Mouse (Mus musculus) intestine, postnatal 0 days (tissue): ENCODE results near the gene Nr2e1. TPM values are rescaled to one million over a fixed set of nuclear protein-coding genes. Genes with fewer than 3 reads are reported as not detected.
A peak's percentile ranks its signal among the peaks of the same experiment; 100 is the strongest.

Source experiments
- ATAC-seq: fragments of 200-750 bp; cut with Nextera tagmentation; 2 replicates; pipeline ENCODE4 v1.8.0; 2017; ENCODE audit warnings: mild to moderate bottlenecking, moderate TSS enrichment, moderate library complexity
- H3K27ac ChIP-seq: fragments of 300-500 bp; sonication (generic); 2 replicates; pipeline ENCODE4 v1.5.1; 2014; ENCODE audit warnings: mild to moderate bottlenecking, low read depth, low read length, moderate library complexity
- H3K27me3 ChIP-seq: fragments of 300-500 bp; sonication (generic); replicated peaks from 2 replicates; pipeline ENCODE4 v1.6.1; 2014; ENCODE audit warnings: low read length, mixed read lengths; ENCODE audit not compliant: control insufficient read depth, insufficient read depth
- H3K36me3 ChIP-seq: fragments of 300-500 bp; sonication (generic); 2 replicates; pipeline ENCODE4 v1.6.1; 2014; ENCODE audit warnings: mild to moderate bottlenecking, moderate library complexity; ENCODE audit not compliant: control insufficient read depth, insufficient read depth
- H3K4me1 ChIP-seq: fragments of 300-500 bp; sonication (generic); replicated peaks from 2 replicates; pipeline ENCODE4 v1.6.1; 2014; ENCODE audit warnings: antibody characterized with exemption, low read length, mixed read lengths; ENCODE audit not compliant: control insufficient read depth, insufficient read depth
- H3K4me2 ChIP-seq: fragments of 300-500 bp; sonication (generic); replicated peaks from 2 replicates; pipeline ENCODE4 v1.6.1; 2014; ENCODE audit warnings: low read depth, mild to moderate bottlenecking, moderate library complexity
- H3K4me3 ChIP-seq: fragments of 300-500 bp; sonication (generic); 2 replicates; pipeline ENCODE4 v1.5.1; 2014; ENCODE audit warnings: low read depth, low read length
- H3K9ac ChIP-seq: fragments of 300-500 bp; sonication (generic); 2 replicates; pipeline ENCODE4 v1.6.1; 2014; ENCODE audit warnings: mild to moderate bottlenecking, low read depth, low read length
- H3K9me3 ChIP-seq: fragments of 300-500 bp; sonication (generic); 2 replicates; pipeline ENCODE4 v1.6.1; 2016; ENCODE audit warnings: mixed run types; ENCODE audit not compliant: control insufficient read depth
- CTCF ChIP-seq: sonication (generic); IDR thresholded peaks from 2 replicates; pipeline ENCODE4 v1.5.1; 2016; ENCODE audit warnings: low read depth, mild to moderate bottlenecking, control low read depth, antibody characterized with exemption, moderate library complexity
- WGBS: fragments of 180-500 bp; shearing (Covaris S2); extraction: QIAGEN DNeasy Blood & Tissue Kit; methylation state at CpG from one replicate; pipeline ENCODE4 v1.1.7; 2014; 5-methylcytosine and 5-hydroxymethylcytosine counted together
- polyA plus RNA-seq: library from polyadenylated mRNA; unstranded; fragments of >200 nt; fragmentation: Nextera tagmentation; extraction: Ambion mirVana; gene quantifications from 2 replicates; pipeline ENCODE4 v1.2.1, GENCODE M21; 2015

The Nr2e1 gene
- polyA plus RNA-seq, 1 experiment from 2014 or later: not detected

GRCm38 (mm10) chr10:42601556-42601955 lies 18.1 kb upstream of the Nr2e1 start:
- no peak overlapping the region for H3K9ac ChIP-seq
- peaks cover 8% of the 10 kb centered on the region; the same call in 1 of the 2 replicates for H3K9me3 ChIP-seq
- no peak for ATAC-seq
- H3K4me1 ChIP-seq: no peaks in the 10 kb centered on the region
- WGBS: 22% methylated on average over 10 of the region's 10 CpGs
- TF ChIP-seq CTCF: peak; percentile 65
- no peak overlapping the region for H3K4me2 ChIP-seq
- H3K27me3 ChIP-seq: peaks cover 11% of the 10 kb centered on the region; the same call in 1 of the 2 replicates
- no peak overlapping the region for H3K4me3 ChIP-seq
- no peaks in the 10 kb centered on the region for H3K36me3 ChIP-seq
- no peak overlapping the region for H3K27ac ChIP-seq

- WGBS: 71% methylated on average over 8 of the region's 8 CpGs
- ATAC-seq: no peak
- H3K27me3 ChIP-seq: peaks cover 30% of the 10 kb centered on the region
Measured at GRCm38 (mm10) chr10:42598615-42599014, 15.2 kb upstream of the Nr2e1 start.

GRCm38 (mm10) chr10:42593201-42593600 lies 9.8 kb upstream of the Nr2e1 start:
- Histone ChIP-seq H3K27me3 (peaks cover 73% of the 10 kb centered on the region), H3K4me3 (no peak overlapping the region), H3K36me3 (no peaks in the 10 kb centered on the region), H3K4me2 (no peak overlapping the region), H3K4me1 (peaks cover 3% of the 10 kb centered on the region; the same call in 1 of the 2 replicates), H3K9ac (no peak overlapping the region), H3K9me3 (0 out of 2 replicates have a peak, but pooled peaks cover 2% of the 10 kb centered on the region), H3K27ac (no peak overlapping the region)
- no peak for TF ChIP-seq CTCF
- 21% methylated on average over 7 of the region's 7 CpGs for WGBS
- no peak for ATAC-seq

More at GRCm38 (mm10) chr10:42598615-42599014, 15.2 kb upstream of the Nr2e1 start:
- Histone ChIP-seq H3K4me1 (no peaks in the 10 kb centered on the region), H3K9me3 (no peaks in the 10 kb centered on the region), H3K4me2 (no peak overlapping the region), H3K4me3 (no peak overlapping the region), H3K27ac (no peak overlapping the region), H3K9ac (no peak overlapping the region), H3K36me3 (no peaks in the 10 kb centered on the region)
- no peak for TF ChIP-seq CTCF

GRCm38 (mm10) chr10:42591993-42592686 lies 8.7 kb upstream of the Nr2e1 start:
- H3K27ac ChIP-seq: no peak overlapping the region
- no peak overlapping the region for H3K9ac ChIP-seq
- 0 out of 2 replicates have a peak, but pooled peaks cover 2% of the 10 kb centered on the region for H3K9me3 ChIP-seq
- H3K4me3 ChIP-seq: peak overlapping the region; percentile 31
- peak overlapping the region; percentile 55 for H3K4me2 ChIP-seq
- WGBS: 2% methylated on average over 25 of the region's 25 CpGs
- H3K27me3 ChIP-seq: peaks cover 75% of the 10 kb centered on the region
- no peaks in the 10 kb centered on the region for H3K36me3 ChIP-seq
- peaks cover 3% of the 10 kb centered on the region; the same call in 1 of the 2 replicates for H3K4me1 ChIP-seq
- no peak for ATAC-seq
- no peak for TF ChIP-seq CTCF

- Histone ChIP-seq H3K36me3 (no peaks in the 10 kb centered on the region), H3K27ac (no peak overlapping the region), H3K4me3 (peak overlapping the region; percentile 31), H3K4me1 (peaks cover 3% of the 10 kb centered on the region; the same call in 1 of the 2 replicates), H3K9me3 (0 out of 2 replicates have a peak, but pooled peaks cover 2% of the 10 kb centered on the region), H3K9ac (no peak overlapping the region), H3K27me3 (peaks cover 83% of the 10 kb centered on the region), H3K4me2 (peak overlapping the region; percentile 55)
- WGBS: under 1% methylated on average over 66 of the region's 67 CpGs
- no peak for TF ChIP-seq CTCF
- no peak for ATAC-seq
Measured at GRCm38 (mm10) chr10:42591185-42591992, 8.0 kb upstream of the Nr2e1 start.
